Mouse (Mus musculus) adrenal gland, postnatal 0 days (tissue): ENCODE measurements around the gene C1qb. TPM values are rescaled to one million over a fixed set of nuclear protein-coding genes. Genes with fewer than 3 reads are reported as not detected.

ENCODE experiments used
- polyA plus RNA-seq: library from polyadenylated mRNA; unstranded; fragments of >200 nt; fragmentation: Nextera tagmentation; extraction: Ambion mirVana; gene quantifications from 2 replicates; pipeline ENCODE4 v1.2.1, GENCODE M21; 2015

The C1qb gene
- 195 and 262 TPM in 2 replicates for polyA plus RNA-seq

DNA sequence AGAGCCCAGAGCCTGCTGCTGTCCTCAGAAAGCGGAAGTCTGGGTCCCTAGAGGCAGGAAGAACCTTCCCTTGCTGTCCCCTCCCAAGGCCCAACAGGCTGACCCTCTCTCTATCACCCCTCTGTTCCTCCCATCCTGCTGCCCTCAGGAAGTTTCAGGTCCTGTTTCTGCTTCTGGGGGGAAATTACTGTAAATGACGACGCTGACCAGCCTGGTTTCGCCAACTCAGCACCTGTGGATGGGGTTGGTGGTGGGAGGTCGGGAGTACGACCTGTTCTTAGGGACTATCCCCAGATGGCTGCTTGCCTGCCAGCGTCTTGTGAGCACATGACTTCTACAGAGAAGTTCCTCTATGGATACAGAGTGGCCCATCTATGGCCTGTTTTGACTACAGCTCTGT is at the start of gene C1qb:
Gene C1qb, minus strand, starts transcription at position 87 of the 400 bp plus-strand sequence.

DNA sequence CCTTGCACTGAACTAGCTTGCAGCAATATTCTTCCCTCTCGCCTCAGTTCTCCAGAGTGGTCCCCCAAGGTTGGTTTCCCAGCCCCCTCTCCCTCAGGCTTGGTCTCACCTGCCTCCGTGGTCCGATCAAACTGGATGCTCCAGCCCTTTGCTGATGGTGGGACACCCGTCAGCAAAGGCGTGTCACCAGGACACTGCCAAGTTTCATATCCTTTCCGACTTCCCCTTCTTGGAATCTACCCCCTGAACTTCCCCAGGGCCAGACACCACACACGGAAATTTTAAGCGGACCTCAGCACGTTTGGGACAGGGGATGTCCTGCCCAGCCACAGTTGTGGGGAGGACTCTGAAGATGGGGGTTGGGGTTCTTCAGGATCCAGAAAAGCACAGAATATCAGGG is 12.7 kb upstream of the C1qb start, which contains the start of gene C1qa:
Gene C1qa, minus strand, starts transcription at position 167 of the 400 bp plus-strand sequence.

DNA sequence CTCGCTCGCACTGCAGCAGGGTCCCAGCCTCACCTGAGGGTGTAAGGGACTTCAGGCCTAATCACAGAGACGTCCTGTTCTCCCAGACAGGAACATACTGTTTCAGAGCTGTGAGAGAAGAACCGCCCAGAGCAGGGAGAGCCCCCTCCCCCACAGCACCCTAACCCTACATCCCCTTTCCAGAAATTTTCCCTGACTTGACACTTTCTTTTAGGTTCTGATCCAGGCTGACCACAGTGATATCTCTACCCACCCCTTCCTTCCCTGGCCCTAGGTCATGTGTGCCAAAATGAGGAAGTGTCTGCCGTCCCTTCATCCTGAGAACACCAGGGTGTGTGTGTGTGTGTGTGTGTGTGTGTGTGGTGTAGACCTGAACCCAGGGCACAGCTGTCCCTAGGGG is 6.8 kb upstream of the C1qb start, which contains the start of gene C1qc:
Gene C1qc, minus strand, starts transcription at position 255 of the 400 bp plus-strand sequence.

DNA sequence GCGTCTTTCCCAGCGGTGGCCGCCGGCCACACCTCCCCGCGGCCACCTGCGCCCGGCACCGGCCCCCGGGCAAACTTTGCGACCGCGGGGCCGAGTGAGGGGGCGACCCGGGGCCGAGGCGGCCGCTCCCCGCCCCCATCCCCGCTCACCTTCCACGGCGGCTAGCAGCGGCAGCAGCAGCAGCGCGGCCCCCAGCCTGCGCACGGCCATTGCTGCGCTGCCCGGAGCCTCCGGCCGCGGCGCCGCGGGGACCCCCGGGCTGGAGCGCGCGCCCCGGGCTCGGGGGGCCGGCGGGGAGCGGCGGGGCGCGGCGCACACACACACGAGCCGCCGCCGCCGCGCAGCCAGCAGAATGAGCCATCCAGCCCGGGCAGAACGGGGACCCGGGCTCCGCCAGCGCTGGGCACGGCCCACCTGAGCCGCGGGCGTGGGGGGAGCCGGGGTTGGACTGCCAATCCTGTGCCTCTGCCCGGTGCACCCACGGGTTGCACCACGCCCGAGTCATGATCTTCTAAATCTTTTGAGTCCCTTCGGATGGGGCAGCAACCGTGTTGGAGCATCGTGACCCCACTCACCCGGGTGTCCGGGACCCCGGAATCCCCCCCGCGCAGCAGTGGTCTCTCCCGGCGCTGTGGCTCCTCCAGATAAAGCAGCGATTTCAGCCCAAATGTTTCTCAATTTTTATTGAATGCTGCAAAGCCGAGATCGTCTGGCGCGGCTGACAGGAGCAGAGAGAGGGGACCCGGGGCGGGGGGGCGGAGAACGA is 50.2 kb downstream of the C1qb start, which contains the start of gene Ephb2:
Gene Ephb2, minus strand, starts transcription at position 368 of the 766 bp plus-strand sequence.

Other genes with a start within 250 kb of the C1qb start
- gene Ephb2, start 50.2 kb downstream of the C1qb start, polyA plus RNA-seq, result 4.3 and 4.6 TPM in 2 replicates
- 110 and 126 TPM in 2 replicates for gene C1qc, start 6.9 kb upstream of the C1qb start, polyA plus RNA-seq
- 111 and 126 TPM in 2 replicates for gene C1qa, start 12.6 kb upstream of the C1qb start, polyA plus RNA-seq
- 0.13 and 0.17 TPM in 2 replicates for gene Epha8, start 70.6 kb upstream of the C1qb start, polyA plus RNA-seq
- 1.2 TPM in 2 replicates for gene Zbtb40, start 162.6 kb upstream of the C1qb start, polyA plus RNA-seq